Mouse (Mus musculus): ENCODE results near the gene Ccdc151.

GRCm38 (mm10) chr9:22001633-22002032 is 801 bp downstream of the Ccdc151 start:
- TF ChIP-seq CTCF (IDR thresholded peaks at IDR 0.05; ENCODE audit: low read depth), result no peak
- no peak for TF ChIP-seq EP300 (IDR thresholded peaks at IDR 0.05; ENCODE audit: low read depth)

Measured in liver, postnatal 0 days (tissue).